Mouse (Mus musculus) adrenal gland, postnatal 4 days (tissue): ENCODE results near the gene Zfp607b. TPM values are rescaled to one million over a fixed set of nuclear protein-coding genes. Genes with fewer than 3 reads are reported as not detected.

ENCODE experiments used
- DNase-seq, 2 experiments: peaks; one replicate each; pipeline ENCODE4 v3.0.0; 2021 to 2022; ENCODE audit warnings: low spot score in 2 of 2, mixed read lengths in 2 of 2
- total RNA-seq, 2 experiments: library from RNA; stranded (reverse); gene quantifications; 2 replicates each; pipeline ENCODE4 v1.2.3; 2021

The Zfp607b gene
- total RNA-seq, 2 experiments from 2014 or later, result 2.9 to 3.5 TPM

GRCm38 (mm10) chr7:27683218-27683617, 5.9 kb upstream of the Zfp607b start:
- no peak for DNase-seq

- no peak for DNase-seq
Observed at GRCm38 (mm10) chr7:27685220-27685619, 3.9 kb upstream of the Zfp607b start.

GRCm38 (mm10) chr7:27685681-27686080, 3.5 kb upstream of the Zfp607b start:
- DNase-seq, result no peak

GRCm38 (mm10) chr7:27687043-27687442, 2.1 kb upstream of the Zfp607b start:
- DNase-seq, result no peak

DNA sequence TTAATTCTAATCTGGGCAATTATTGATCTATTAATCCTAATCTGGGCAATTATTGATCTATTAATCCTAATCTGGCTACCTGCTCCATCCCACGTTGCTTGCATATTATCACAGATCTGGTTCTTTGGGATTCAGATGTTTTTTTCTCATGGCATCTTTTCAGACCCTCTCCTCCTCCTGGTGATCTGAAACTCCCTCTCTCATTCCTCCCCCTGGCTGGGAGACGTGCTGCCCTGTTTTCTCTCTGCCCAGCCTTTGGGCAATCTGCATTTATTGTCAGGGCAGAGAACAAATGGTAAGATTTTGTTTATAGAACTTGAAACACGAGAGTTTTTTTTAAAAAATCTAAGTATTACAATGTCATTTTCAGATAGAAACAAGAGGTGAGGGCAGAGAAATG, 1.3 kb upstream of the Zfp607b start:
- DNase-seq, result no peak

DNA sequence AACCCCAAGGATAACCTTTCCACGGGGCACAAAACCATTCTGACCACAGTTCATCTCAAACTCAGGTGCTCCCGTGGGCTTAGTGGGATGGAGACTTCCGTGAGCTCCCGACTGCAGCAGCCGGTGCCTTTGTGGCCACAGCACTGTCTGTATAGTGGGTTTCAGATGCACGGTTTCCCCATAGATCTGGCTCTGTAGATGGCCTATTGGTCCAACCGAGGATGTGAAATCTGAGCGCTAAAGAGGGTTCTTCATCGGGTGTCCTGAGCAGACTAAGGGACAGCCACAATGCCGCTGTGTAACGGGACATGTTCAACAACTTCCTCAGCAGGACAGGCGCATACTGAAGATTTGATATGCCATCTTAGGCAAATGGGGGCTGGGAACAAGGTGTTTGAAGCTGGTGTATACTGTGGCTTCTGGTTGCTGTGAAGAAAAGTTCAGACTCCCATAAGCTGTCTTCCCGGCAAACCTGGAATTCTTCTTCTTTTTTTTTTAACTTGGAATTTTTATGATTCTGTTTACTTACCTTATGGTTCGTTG, 823 bp upstream of the Zfp607b start:
- no peak for DNase-seq

DNA sequence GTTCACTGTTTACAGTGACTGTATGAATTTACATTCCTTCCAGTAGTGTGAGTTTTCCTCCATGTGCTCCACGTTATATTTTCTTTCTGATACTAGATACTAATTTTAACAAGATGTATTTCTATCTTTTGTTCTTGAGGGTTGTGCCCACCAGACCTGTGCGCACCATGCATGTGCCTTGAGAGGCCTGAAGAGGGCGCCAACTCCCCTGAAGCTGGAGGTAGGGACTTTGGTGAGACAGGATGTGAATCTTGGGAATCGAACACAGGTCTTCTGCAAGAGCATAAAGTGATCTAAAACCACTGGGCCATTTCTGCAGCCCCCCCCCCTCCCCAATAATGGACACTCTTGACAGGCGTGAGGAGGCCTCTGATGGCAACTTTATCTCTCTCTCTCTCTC, 1.9 kb downstream of the Zfp607b start:
- no peak for DNase-seq

- no peak for DNase-seq
Observed at GRCm38 (mm10) chr7:27696711-27697110, 7.6 kb downstream of the Zfp607b start.

DNA sequence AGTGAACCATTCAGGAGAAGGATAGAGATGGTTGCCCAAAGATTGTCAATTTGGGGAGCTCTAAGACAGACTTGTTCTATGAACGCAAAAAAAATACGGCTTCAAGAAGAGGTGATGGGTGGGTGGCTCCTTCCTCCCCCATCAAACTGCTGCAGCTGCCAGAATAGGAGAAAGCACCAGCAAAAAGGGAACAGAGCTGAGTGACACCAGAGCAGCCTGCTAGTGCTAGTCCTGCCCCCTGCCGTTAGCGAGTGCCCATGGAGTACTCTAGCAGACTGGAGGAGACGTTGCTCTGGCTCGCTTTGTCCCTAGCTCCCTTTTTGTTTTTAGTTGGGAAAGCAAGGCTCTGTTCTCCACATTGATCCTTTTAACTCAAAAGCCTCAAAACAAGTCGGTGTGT, 21.3 kb downstream of the Zfp607b start:
- DNase-seq, result no peak

- DNase-seq, result no peak
Observed at GRCm38 (mm10) chr7:27721951-27722350, 32.8 kb downstream of the Zfp607b start.

DNA sequence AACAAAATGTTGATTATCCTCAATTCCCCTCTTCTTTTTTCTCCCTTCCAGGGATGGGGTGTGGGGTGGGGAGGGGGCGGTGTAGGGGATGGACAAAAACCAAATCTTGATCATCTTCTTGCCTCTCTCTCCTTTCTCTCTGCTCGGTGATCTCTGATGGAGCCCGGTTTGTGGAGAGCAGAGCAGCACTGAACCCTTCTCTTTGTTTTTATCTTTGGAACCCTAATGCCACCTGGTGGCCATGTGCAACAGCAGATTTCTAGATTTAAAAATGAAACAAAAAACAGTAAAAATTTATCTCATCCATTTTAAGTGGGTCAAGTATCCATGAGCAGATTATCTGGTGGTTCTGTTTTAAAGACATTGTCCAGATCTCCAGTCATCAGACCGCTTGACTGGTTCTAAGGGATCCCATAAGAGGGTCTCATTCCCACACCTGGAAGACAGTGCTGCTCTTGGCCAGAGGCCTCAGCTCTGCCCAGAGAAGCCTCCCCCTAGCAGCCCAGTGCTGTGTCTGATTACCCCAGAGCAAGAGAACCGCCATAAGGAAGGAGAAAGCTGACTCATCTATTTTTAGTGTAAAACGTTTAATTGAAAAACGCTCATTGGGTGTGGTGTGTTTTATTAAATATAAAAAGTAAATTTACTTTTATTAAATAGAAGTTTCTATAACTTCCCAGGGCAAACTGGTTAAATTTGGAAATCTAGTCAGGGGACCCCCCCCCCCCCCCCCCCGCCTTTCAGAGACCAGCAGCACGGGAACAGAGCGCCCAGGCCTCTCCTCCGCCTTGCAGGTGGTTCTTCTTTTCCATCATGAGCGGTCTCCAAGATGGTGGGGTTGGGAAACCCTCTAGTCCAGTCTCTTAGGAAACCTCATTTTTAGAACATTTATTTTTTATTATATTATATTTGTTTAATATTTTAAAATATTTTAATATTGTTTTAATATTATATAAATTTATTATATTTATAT, 36.7 kb downstream of the Zfp607b start:
- no peak for DNase-seq

- no peak for DNase-seq
Observed at GRCm38 (mm10) chr7:27727471-27727870, 38.3 kb downstream of the Zfp607b start.

GRCm38 (mm10) chr7:27731281-27731883, 42.2 kb downstream of the Zfp607b start, which contains the start of gene Zfp60:
Zfp60 (plus strand) TSS chr7:27731389.
- DNase-seq, result peak; percentile 55 to 74

DNA sequence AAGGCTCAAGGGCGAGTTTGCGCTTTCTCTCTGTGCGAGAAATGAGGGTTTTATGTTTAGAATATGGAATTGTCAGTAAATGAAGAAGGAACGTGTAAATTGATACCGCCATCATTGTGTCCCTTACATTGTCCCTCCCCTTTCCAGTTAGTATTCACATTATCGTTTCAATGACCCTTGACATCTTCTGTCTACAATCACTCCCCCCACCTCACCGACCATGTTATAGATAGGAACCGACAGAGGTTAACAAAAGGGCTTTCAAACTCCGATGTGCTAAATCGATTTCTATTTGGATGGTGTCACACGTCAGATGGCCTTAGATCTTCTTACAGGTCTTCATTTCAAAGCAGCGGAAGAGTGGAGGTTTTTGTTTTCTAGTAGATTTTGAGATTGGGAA, 42.8 kb downstream of the Zfp607b start:
- no peak for DNase-seq

DNA sequence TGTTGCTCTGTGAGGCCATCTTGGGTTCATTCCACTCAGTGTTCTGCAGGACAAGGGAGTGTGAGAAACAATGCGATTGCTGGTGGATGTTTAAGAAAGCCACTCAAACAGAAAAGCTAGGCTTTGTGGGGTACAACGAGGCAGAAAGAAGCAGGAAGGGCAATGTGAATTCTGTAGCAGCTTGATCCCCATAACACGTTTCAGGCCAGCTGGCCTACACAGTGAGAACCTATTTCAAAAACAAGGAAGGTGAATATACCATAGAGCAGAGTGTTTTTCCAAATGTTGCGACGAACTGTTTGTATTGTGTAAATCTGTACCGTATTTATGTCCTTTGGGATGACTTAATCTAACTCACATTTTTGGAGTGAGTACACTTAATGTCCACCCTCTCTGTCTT, 43.4 kb downstream of the Zfp607b start:
- no peak for DNase-seq

DNA sequence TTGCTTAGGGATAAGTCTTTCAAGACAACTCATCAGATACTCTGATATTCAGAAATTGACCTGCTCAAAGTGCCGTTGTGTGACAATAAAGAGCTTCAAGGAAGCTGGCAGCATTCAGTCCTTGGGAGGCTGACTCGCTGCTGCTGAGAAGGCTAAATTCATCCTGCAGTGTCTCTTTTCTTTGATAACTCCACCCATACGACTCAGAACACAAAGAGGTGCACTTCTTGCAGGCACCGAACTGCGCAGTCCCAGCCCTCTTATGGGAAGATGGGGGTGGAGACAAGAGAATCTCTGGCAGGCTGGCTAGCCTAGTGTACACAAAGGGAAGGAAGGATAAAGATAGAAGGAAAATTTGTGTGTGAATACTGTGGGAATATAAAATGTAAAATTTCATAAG, 46.3 kb downstream of the Zfp607b start:
- DNase-seq, result no peak

Other genes with a start within 250 kb of the Zfp607b start
- 1 to 10 TPM; 1.2 to 1.4 TPM for gene Sptbn4, start 241.7 kb upstream of the Zfp607b start, total RNA-seq
- gene Blvrb, start 241.4 kb upstream of the Zfp607b start, total RNA-seq, result 10 to 100 TPM; 58.4 to 62.1 TPM
- gene Sertad3, start 215.6 kb upstream of the Zfp607b start, total RNA-seq, result 10 to 100 TPM; 16.7 to 17.3 TPM
- gene Sertad1, start 202.4 kb upstream of the Zfp607b start, total RNA-seq, result 10 to 100 TPM; 18.1 to 18.8 TPM
- 1 to 10 TPM; 7.0 to 8.8 TPM for gene Prx, start 190.0 kb upstream of the Zfp607b start, total RNA-seq
- 1 to 10 TPM; 1.4 to 1.8 TPM for gene Hipk4, start 166.1 kb upstream of the Zfp607b start, total RNA-seq
- 100 to 1,000 TPM; 132 to 133 TPM for gene Pld3, start 136.1 kb upstream of the Zfp607b start, total RNA-seq
- 10 to 100 TPM; 21.6 to 28.0 TPM for gene 2310022A10Rik, start 136.1 kb upstream of the Zfp607b start, total RNA-seq
- gene Akt2, start 97.8 kb upstream of the Zfp607b start, total RNA-seq, result 100 to 1,000 TPM; 195 to 220 TPM
- 1 to 10 TPM; 1.1 to 1.6 TPM for gene Ttc9b, start 35.4 kb upstream of the Zfp607b start, total RNA-seq
- 10 to 100 TPM; 30.3 to 31.9 TPM for gene Map3k10, start 14.7 kb upstream of the Zfp607b start, total RNA-seq
- 10 to 100 TPM; 21.6 to 23.0 TPM for gene Zfp60, start 42.0 kb downstream of the Zfp607b start, total RNA-seq
- gene Zfp626, start 117.9 kb downstream of the Zfp607b start, total RNA-seq, result 10 to 100 TPM in 1 of 2 experiments, 1 to 10 TPM in 1; 10.0 to 12.5 TPM
- 1 to 10 TPM; 4.4 to 5.4 TPM for gene Zfp59, start 149.3 kb downstream of the Zfp607b start, total RNA-seq
- 1 to 10 TPM; 8.9 to 9.2 TPM for gene Zfp607a, start 168.2 kb downstream of the Zfp607b start, total RNA-seq
- 10 to 100 TPM; 17.5 to 18.2 TPM for gene Zfp974, start 240.1 kb downstream of the Zfp607b start, total RNA-seq